Mouse (Mus musculus) central nervous system, embryonic 14 days (tissue): Measurements from ENCODE around the gene Dgkh. TPM values are rescaled to one million over a fixed set of nuclear protein-coding genes. Genes with fewer than 3 reads are reported as not detected.

Experiments used
- polyA plus RNA-seq: library from polyadenylated mRNA; depleted of rRNA; stranded (reverse); fragments of >200 nt; gene quantifications from 2 replicates; pipeline ENCODE4 v1.2.3, GENCODE M21; 2012; rRNA removed

Gene Dgkh
- polyA plus RNA-seq = 3.9 and 4.4 TPM in 2 replicates

GRCm38 (mm10) chr14:78732617-78733312, at the start of gene Dgkh:
Gene Dgkh, minus strand, starts transcription at chr14:78732776.

DNA sequence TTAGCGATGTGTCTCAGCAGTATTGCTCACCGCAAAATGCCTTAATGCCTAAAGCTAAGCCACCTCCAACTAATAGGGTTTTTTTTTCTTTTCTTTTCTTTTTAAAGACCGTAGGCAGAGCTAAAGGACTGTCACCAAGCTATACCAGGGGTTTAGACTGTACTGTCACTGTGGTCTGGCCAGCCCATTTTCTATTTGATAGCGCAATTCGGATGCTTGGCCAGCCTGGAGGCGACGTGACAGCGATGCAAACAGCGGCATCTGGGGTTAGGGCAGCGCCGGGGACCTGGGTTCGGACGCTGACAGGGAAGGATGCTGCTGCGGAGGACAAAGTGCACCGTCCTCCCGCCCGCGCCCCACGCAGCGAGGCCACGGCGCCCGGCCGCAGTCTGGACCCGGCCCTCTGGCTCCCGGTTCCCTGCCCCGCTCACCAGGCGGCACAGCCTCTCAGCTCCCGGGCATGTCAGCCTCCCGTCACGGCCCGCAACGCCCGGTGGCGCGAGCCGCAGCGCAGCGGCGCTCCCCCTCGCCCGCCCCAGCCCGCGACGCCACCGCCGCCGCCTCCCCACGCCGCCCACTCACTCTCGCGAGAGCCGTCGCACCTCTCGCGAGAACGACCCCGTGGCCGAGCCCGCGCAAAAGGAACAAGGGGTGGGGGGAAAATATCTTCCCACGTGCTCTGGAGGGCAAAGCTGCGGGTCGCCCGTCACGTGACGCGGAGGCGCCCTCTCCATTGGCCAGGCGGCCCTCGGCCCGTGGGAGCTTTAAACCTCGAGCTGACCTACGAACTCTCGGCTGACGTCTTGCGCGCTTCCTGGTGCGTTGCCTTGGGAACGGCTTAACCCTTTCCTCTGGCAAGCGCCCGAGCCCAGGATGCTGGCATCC, 196.1 kb downstream of the Dgkh start, which contains the start of gene Akap11:
TSS of gene Akap11 (minus strand) at position 528 of the 885 bp plus-strand sequence.

Other genes with a start within 250 kb of the Dgkh start
- 34.3 and 38.4 TPM in 2 replicates for gene Akap11, start 196.0 kb downstream of the Dgkh start, polyA plus RNA-seq
- gene Vwa8, start 116.3 kb upstream of the Dgkh start, polyA plus RNA-seq = 7.8 and 9.3 TPM in 2 replicates